Mouse (Mus musculus): ENCODE measurements around the gene H60c.

DNA sequence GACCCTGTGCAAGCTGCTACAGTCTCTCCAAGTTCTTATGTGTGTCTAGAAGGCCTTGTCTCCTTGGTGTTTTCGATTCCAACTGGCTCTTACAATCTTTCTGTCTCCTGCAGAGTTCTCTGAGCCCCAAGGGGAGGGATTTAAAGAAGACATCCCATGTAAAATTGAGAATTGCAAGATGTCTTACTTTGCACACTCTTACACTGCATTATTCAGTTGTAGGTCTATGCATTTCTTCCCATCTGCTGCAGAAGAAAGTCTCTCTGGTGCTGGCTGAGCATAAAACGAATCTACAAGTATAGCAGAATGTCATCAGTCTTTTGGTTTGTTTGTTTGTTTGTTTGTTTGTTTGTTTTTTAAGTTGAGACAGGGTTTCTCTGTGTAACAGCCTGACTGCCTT, 26.4 kb upstream of the H60c start:
- TF ChIP-seq CTCF (IDR thresholded peaks at IDR 0.05; ENCODE audit: borderline replicate concordance, insufficient read depth, low read length) = no peak
- no peak for TF ChIP-seq POLR2A (IDR thresholded peaks at IDR 0.05; ENCODE audit: low read depth, low read length)

All from embryonic fibroblast, embryonic 13.5 days (primary cell).